19 mouse cellular contexts compared by ENCODE assay signal in genomic region chr14:47462877-47463460, GRCm38 (mm10).
"Had no signal": no experiment of that assay in that cellular context is flagged by ENCODE, and none has a peak within 500 bp of the region (broad histone marks: within the 10 kb centered on the region; RNA-seq: fewer than 3 reads in every experiment).

No protein-coding gene starts in this region.

- DNase-seq: lung, adult 18-20 months; lung, embryonic 14.5 days; lung, postnatal 10 days; lung, postnatal 4 days; midbrain, embryonic 14.5 days; retina, postnatal 1 day; right cerebral cortex, adult 18-20 months; right cerebral cortex, postnatal 25 days; right cerebral cortex, postnatal 4 days; spleen, adult 18-20 months; thymus, adult 2 months; thymus, postnatal 14 days; thymus, postnatal 36 days had no signal

- ATAC-seq: midbrain, embryonic 16.5 days had no signal

- H3K27me3 ChIP-seq: midbrain, embryonic 12.5 days; neural tube, embryonic 13.5 days; neural tube, embryonic 15.5 days had no signal

- H3K9me3 ChIP-seq: midbrain, embryonic 10.5 days; midbrain, embryonic 12.5 days; neural tube, embryonic 13.5 days; neural tube, embryonic 15.5 days had no signal

- H3K9ac ChIP-seq: lung, embryonic 14.5 days; midbrain, embryonic 12.5 days; neural tube, embryonic 13.5 days; neural tube, embryonic 15.5 days had no signal

- H3K4me3 ChIP-seq: midbrain, embryonic 10.5 days; midbrain, embryonic 12.5 days; myocyte; neural tube, embryonic 13.5 days; neural tube, embryonic 15.5 days had no signal

- H3K27ac ChIP-seq: midbrain, embryonic 10.5 days; midbrain, embryonic 12.5 days; neural tube, embryonic 13.5 days; neural tube, embryonic 15.5 days had no signal

- H3K4me1 ChIP-seq: midbrain, embryonic 10.5 days; midbrain, embryonic 12.5 days; neural tube, embryonic 13.5 days; neural tube, embryonic 15.5 days had no signal

- H3K4me2 ChIP-seq: lung, embryonic 14.5 days; midbrain, embryonic 12.5 days; neural tube, embryonic 13.5 days; neural tube, embryonic 15.5 days had no signal

- H3K36me3 ChIP-seq: midbrain, embryonic 10.5 days; midbrain, embryonic 12.5 days; neural tube, embryonic 13.5 days; neural tube, embryonic 15.5 days had no signal
